In the genomic region with DNA sequence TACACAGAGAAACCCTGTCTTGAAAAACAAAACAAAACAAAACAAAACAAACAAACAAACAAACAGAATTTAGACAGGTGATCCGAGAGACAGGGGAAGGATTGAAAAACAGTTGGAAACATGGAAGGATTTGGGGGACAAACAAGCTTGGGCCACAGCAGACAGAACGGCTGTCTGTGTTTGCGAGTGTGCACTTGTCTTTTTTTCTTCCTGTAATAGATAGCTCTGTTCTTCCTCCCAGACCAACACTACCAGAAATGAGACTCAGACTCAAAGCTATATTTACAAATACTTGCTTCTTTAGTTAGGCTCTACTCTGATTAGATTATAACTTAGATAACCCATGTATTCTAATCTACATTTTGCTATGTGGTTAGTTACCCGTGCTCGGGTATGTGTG, we compare ENCODE assay signal across 26 mouse cellular contexts. TPM values are rescaled to one million over a fixed set of nuclear protein-coding genes. Genes with fewer than 3 reads are reported as not detected.
DNase-seq lines count a peak whose midpoint lies in the region; ATAC-seq and TF ChIP-seq lines count a peak whose summit lies in the region.
"Had no signal": no experiment of that assay in that cellular context is flagged by ENCODE, and none has a peak within 500 bp of the region (broad histone marks: within the 10 kb centered on the region; RNA-seq: fewer than 3 reads in every experiment).

No protein-coding gene starts in this region.

- TF ChIP-seq RAD21 in MEL (IDR thresholded peaks at IDR 0.05; ENCODE audit: low read depth, low read length), result no peak

- no peaks in the 10 kb centered on the region for H3K9me3 ChIP-seq in MEL (replicated peaks; ENCODE audit: insufficient read depth, low read length)
- peaks cover 11% of the 10 kb centered on the region for H3K9me3 ChIP-seq in liver, embryonic 12.5 days (replicated peaks)
- H3K9me3 ChIP-seq in liver, embryonic 15.5 days (replicated peaks), result 0 out of 2 replicates have a peak, but pooled peaks cover 2% of the 10 kb centered on the region
- peaks cover 9% of the 10 kb centered on the region for H3K9me3 ChIP-seq in forebrain, embryonic 10.5 days
- H3K9me3 ChIP-seq: forebrain, embryonic 13.5 days had no signal

- H3K9ac ChIP-seq in MEL (ENCODE audit: control insufficient read depth, low read depth, low read length, poor library complexity, severe bottlenecking), result peak overlapping the region; percentile 44
- H3K9ac ChIP-seq in liver, embryonic 12.5 days, result no peak overlapping the region
- H3K9ac ChIP-seq in liver, embryonic 15.5 days, result no peak overlapping the region
- H3K9ac ChIP-seq: forebrain, embryonic 13.5 days; heart, embryonic 13.5 days; hindbrain, embryonic 14.5 days had no signal

- WGBS in liver, embryonic 12.5 days (ENCODE audit: insufficient replicate concordance), result 18% methylated on average over 5 of the region's 5 CpGs
- WGBS in liver, embryonic 15.5 days (ENCODE audit: insufficient replicate concordance), result 27% methylated on average over 5 of the region's 5 CpGs
- 91% methylated on average over 5 of the region's 5 CpGs for WGBS in forebrain, embryonic 10.5 days

- peak; percentile 80 for DNase-seq in MEL (ENCODE audit: low read depth, low spot score)
- DNase-seq in forebrain, embryonic 10.5 days (ENCODE audit: extremely low spot score, low spot score), result no peak
- DNase-seq in left cerebral cortex, adult 8-10 months (ENCODE audit: low spot score in 2 of 2), result no peak
- DNase-seq in adrenal gland, postnatal 10 days, result no peak
- DNase-seq: adrenal gland, adult 8-10 months; adrenal gland, postnatal 36 days; B cell, adult 2 months; cerebellum, adult 18-20 months; cerebellum, adult 9-10 months; cerebellum, postnatal 14 days; gastrocnemius, postnatal 10 days; gastrocnemius, postnatal 36 days; heart, adult 2 months; heart, postnatal 14 days; heart, postnatal 4 days had no signal

- no peak for TF ChIP-seq POLR2A in MEL (IDR thresholded peaks at IDR 0.05; ENCODE audit: control insufficient read depth in 1 of 2, insufficient read depth in 1 of 2, low read depth in 1 of 2, low read length in 2 of 2, poor library complexity in 1 of 2)

- peak overlapping the region; percentile 10 to 13; a peak in 3 of 4 replicates for H3K4me3 ChIP-seq in MEL (ENCODE audit: control insufficient read depth in 1 of 2, insufficient read depth in 1 of 2, low read depth in 2 of 2, low read length in 2 of 2)
- no peak overlapping the region for H3K4me3 ChIP-seq in liver, embryonic 12.5 days
- no peak overlapping the region for H3K4me3 ChIP-seq in liver, embryonic 15.5 days (replicated peaks)
- H3K4me3 ChIP-seq in forebrain, embryonic 10.5 days, result no peak overlapping the region
- H3K4me3 ChIP-seq: forebrain, embryonic 13.5 days; heart, adult 2 months; heart, embryonic 10.5 days; heart, embryonic 13.5 days had no signal

- H3K27ac ChIP-seq in MEL (ENCODE audit: control insufficient read depth, low read depth, low read length), result peak overlapping the region; percentile 94
- peak overlapping the region; percentile 76 for H3K27ac ChIP-seq in liver, embryonic 12.5 days
- H3K27ac ChIP-seq in liver, embryonic 15.5 days (replicated peaks), result peak overlapping the region; percentile 39; the same call in 1 of the 2 replicates
- H3K27ac ChIP-seq in forebrain, embryonic 10.5 days, result no peak overlapping the region
- H3K27ac ChIP-seq: forebrain, embryonic 13.5 days; heart, adult 2 months; heart, embryonic 10.5 days; heart, embryonic 13.5 days; hindbrain, embryonic 14.5 days; hindbrain, postnatal 0 days had no signal

- peaks cover 0 to 52% of the 10 kb centered on the region in 2 experiments; a peak in 2 of 4 replicates for H3K36me3 ChIP-seq in MEL (ENCODE audit: control insufficient read depth in 1 of 2, insufficient read depth in 2 of 2, low read length in 2 of 2)
- H3K36me3 ChIP-seq in liver, embryonic 12.5 days, result no peaks in the 10 kb centered on the region
- no peaks in the 10 kb centered on the region for H3K36me3 ChIP-seq in liver, embryonic 15.5 days (replicated peaks)
- no peaks in the 10 kb centered on the region for H3K36me3 ChIP-seq in forebrain, embryonic 10.5 days (replicated peaks)
- H3K36me3 ChIP-seq: G1E; heart, embryonic 10.5 days; heart, embryonic 13.5 days had no signal

- TF ChIP-seq CTCF in MEL (IDR thresholded peaks at IDR 0.05 in 2 of 3, conservative IDR thresholded peaks at IDR 0.05 in 1 of 3; ENCODE audit: control insufficient read depth in 1 of 3, insufficient read depth in 1 of 3, low read depth in 2 of 3, low read length in 3 of 3, poor library complexity in 1 of 3, severe bottlenecking in 1 of 3), result no peak

- peaks cover 31 to 37% of the 10 kb centered on the region in 2 experiments for H3K4me1 ChIP-seq in MEL (ENCODE audit: control insufficient read depth in 1 of 2, insufficient read depth in 2 of 2, low read length in 2 of 2)
- H3K4me1 ChIP-seq in liver, embryonic 12.5 days, result peaks cover 61% of the 10 kb centered on the region
- peaks cover 56% of the 10 kb centered on the region for H3K4me1 ChIP-seq in liver, embryonic 15.5 days (replicated peaks)
- no peaks in the 10 kb centered on the region for H3K4me1 ChIP-seq in forebrain, embryonic 10.5 days
- H3K4me1 ChIP-seq: forebrain, embryonic 13.5 days had no signal

- H3K4me2 ChIP-seq in liver, embryonic 12.5 days, result peak overlapping the region; percentile 32
- H3K4me2 ChIP-seq in liver, embryonic 15.5 days, result no peak overlapping the region
- H3K4me2 ChIP-seq: forebrain, embryonic 13.5 days; heart, embryonic 13.5 days; hindbrain, embryonic 14.5 days had no signal

- no peak for TF ChIP-seq EP300 in MEL (IDR thresholded peaks at IDR 0.05; ENCODE audit: low read depth in 1 of 2, low read length in 2 of 2)

- no peaks in the 10 kb centered on the region; the same call in 1 of the 2 replicates for H3K79me2 ChIP-seq in MEL (ENCODE audit: control insufficient read depth, insufficient read depth, low read length, poor library complexity)

- no peak for ATAC-seq in liver, embryonic 12.5 days
- ATAC-seq in liver, embryonic 15.5 days (ENCODE audit: insufficient read depth), result no peak
- ATAC-seq in megakaryocyte progenitor cell, adult 5-6 weeks (replicated peaks; ENCODE audit: poor library complexity), result 0 out of 2 replicates have a peak, but pooled peaks have one; percentile 13
- ATAC-seq: forebrain, embryonic 13.5 days; forebrain, embryonic 16.5 days; hindbrain, postnatal 0 days had no signal

- no peaks in the 10 kb centered on the region for H3K27me3 ChIP-seq in MEL (ENCODE audit: control insufficient read depth in 1 of 2, insufficient read depth in 2 of 2, low read length in 2 of 2)
- no peaks in the 10 kb centered on the region for H3K27me3 ChIP-seq in liver, embryonic 12.5 days (replicated peaks)
- no peaks in the 10 kb centered on the region for H3K27me3 ChIP-seq in liver, embryonic 15.5 days
- no peaks in the 10 kb centered on the region for H3K27me3 ChIP-seq in forebrain, embryonic 10.5 days (ENCODE audit: poor library complexity, severe bottlenecking)
- H3K27me3 ChIP-seq: CH12.LX; forebrain, embryonic 13.5 days; heart, embryonic 13.5 days had no signal

TF ChIP-seq in MEL, 35 proteins besides CTCF, POLR2A, EP300 and RAD21:
- TF ChIP-seq HCFC1 (IDR thresholded peaks at IDR 0.05; ENCODE audit: low read depth, low read length), result 0 out of 2 replicates have a peak, but pooled peaks have one; percentile 3
- TF ChIP-seq NRF1 (IDR thresholded peaks at IDR 0.05; ENCODE audit: insufficient read depth, low read depth, low read length, poor library complexity, severe bottlenecking), result no peak
- TF ChIP-seq POLR2AphosphoS2 (IDR thresholded peaks at IDR 0.05; ENCODE audit: low read length), result no peak
- TF ChIP-seq TAL1 (IDR thresholded peaks at IDR 0.05; ENCODE audit: low read length), result no peak
- TF ChIP-seq MAX (IDR thresholded peaks at IDR 0.05; ENCODE audit: low read length), result no peak
- no peak for TF ChIP-seq CHD1 (IDR thresholded peaks at IDR 0.05; ENCODE audit: low read depth, low read length)
- no peak for TF ChIP-seq NELFE (IDR thresholded peaks at IDR 0.05; ENCODE audit: low read depth, low read length)
- TF ChIP-seq ZNF384 (IDR thresholded peaks at IDR 0.05; ENCODE audit: low read depth, low read length), result peak; percentile 54
- no peak for TF ChIP-seq E2F4 (IDR thresholded peaks at IDR 0.05; ENCODE audit: borderline replicate concordance, low read depth, low read length)
- TF ChIP-seq SMC3 (IDR thresholded peaks at IDR 0.05; ENCODE audit: low read depth, low read length), result no peak
- no peak for TF ChIP-seq GABPA (IDR thresholded peaks at IDR 0.05; ENCODE audit: low read depth, low read length)
- TF ChIP-seq TCF12 (IDR thresholded peaks at IDR 0.05; ENCODE audit: low read depth, low read length), result peak; percentile 39; the same call in 1 of the 2 replicates
- peak; percentile 48; the same call in 1 of the 2 replicates for TF ChIP-seq GATA1 (IDR thresholded peaks at IDR 0.05; ENCODE audit: low read depth, low read length)
- peak; percentile 42; the same call in 1 of the 2 replicates for TF ChIP-seq MEF2A (IDR thresholded peaks at IDR 0.05; ENCODE audit: extremely low read depth, insufficient replicate concordance, low read depth, low read length, poor library complexity, severe bottlenecking)
- no peak for TF ChIP-seq CHD2 (IDR thresholded peaks at IDR 0.05; ENCODE audit: low read length)

RNA-seq across cellular contexts. Expression of a gene that starts 51.6 kb away (rescaled TPM):
- 120 and 145 TPM in 2 replicates for total RNA-seq in MEL (2012; rRNA removed)
- polyA plus RNA-seq in MEL (2012; ENCODE audit: insufficient read depth in 1 of 2, insufficient read length in 2 of 2, low read depth in 1 of 2, low replicate concordance in 2 of 2, missing spikeins in 1 of 2), result 100 to 1,000 TPM in 1 of 2 experiments, 10 to 100 TPM in 1; 93.3 to 117 TPM
- polyA plus RNA-seq in liver, embryonic 12.5 days (2016; fragmentation: Nextera tagmentation; extraction: Ambion mirVana), result 17.7 and 18.5 TPM in 2 replicates
- polyA plus RNA-seq in liver, embryonic 15.5 days (2015; fragmentation: Nextera tagmentation; extraction: Ambion mirVana), result 6.2 and 6.5 TPM in 2 replicates
- 121 and 143 TPM in 2 replicates for total RNA-seq in megakaryocyte progenitor cell, adult 5-6 weeks (2015)
- 70.9 and 100 TPM in 2 replicates for total RNA-seq in megakaryocyte progenitor cell, adult 5-6 weeks (2017)
- polyA plus RNA-seq in forebrain, embryonic 10.5 days (2016; fragmentation: Nextera tagmentation; extraction: Ambion mirVana), result 9.9 and 10.5 TPM in 2 replicates
- 10 to 100 TPM; 64.3 to 76.4 (median 67.1) TPM for total RNA-seq in left cerebral cortex, adult 8-10 months (2022)
- 10 to 100 TPM; 85.2 to 92.0 TPM for total RNA-seq in adrenal gland, postnatal 10 days (2021)

Comparison
In these comparisons a context has a peak if more than half of its experiments do, and no peak if none do; other contexts are left out.
1. H3K4me3 ChIP-seq: peak in MEL (2 of 2); none in liver, embryonic 12.5 days (single experiment), liver, embryonic 15.5 days (single experiment) and forebrain, embryonic 10.5 days (single experiment).